Mouse (Mus musculus) forebrain, embryonic 13.5 days (tissue): ENCODE measurements around the gene Erich3. TPM values are rescaled to one million over a fixed set of nuclear protein-coding genes. Genes with fewer than 3 reads are reported as not detected.
"Not testable (repeated sequence)": the region's sequence is repeated elsewhere in the genome, so short reads cannot be mapped to it uniquely, and the experiment has no call there.

Experiments
- ATAC-seq: fragments of 200-750 bp; cut with Nextera tagmentation; 2 replicates; pipeline ENCODE4 v1.8.0; 2017
- H3K27ac ChIP-seq: fragments of 300-500 bp; sonication (generic); 2 replicates; pipeline ENCODE4 v1.5.1; 2015; ENCODE audit warnings: inconsistent platforms, mild to moderate bottlenecking, moderate library complexity
- H3K27me3 ChIP-seq: fragments of 300-500 bp; sonication (generic); 2 replicates; pipeline ENCODE4 v1.6.1; 2015; ENCODE audit warnings: mild to moderate bottlenecking, inconsistent platforms
- H3K36me3 ChIP-seq: fragments of 300-500 bp; sonication (generic); 2 replicates; pipeline ENCODE4 v1.6.1; 2015; ENCODE audit warnings: mild to moderate bottlenecking, inconsistent platforms; ENCODE audit not compliant: poor library complexity, severe bottlenecking
- H3K4me1 ChIP-seq: fragments of 300-500 bp; sonication (generic); 2 replicates; pipeline ENCODE4 v1.6.1; 2015; ENCODE audit warnings: inconsistent platforms
- H3K4me2 ChIP-seq: fragments of 300-500 bp; sonication (generic); 2 replicates; pipeline ENCODE4 v1.6.1; 2015; ENCODE audit warnings: inconsistent platforms, mild to moderate bottlenecking, moderate library complexity
- H3K4me3 ChIP-seq: fragments of 300-500 bp; sonication (generic); 2 replicates; pipeline ENCODE4 v1.5.1; 2015; ENCODE audit warnings: mild to moderate bottlenecking, inconsistent platforms
- H3K9ac ChIP-seq: fragments of 300-500 bp; sonication (generic); 2 replicates; pipeline ENCODE4 v1.6.1; 2015; ENCODE audit warnings: mild to moderate bottlenecking, inconsistent platforms
- H3K9me3 ChIP-seq: fragments of 300-500 bp; sonication (generic); replicated peaks from 2 replicates; pipeline ENCODE4 v1.6.1; 2016; ENCODE audit warnings: inconsistent platforms
- WGBS: fragments of 180-500 bp; shearing (Covaris S2); methylation state at CpG from one replicate; pipeline ENCODE4 v1.1.7; 2015; 5-methylcytosine and 5-hydroxymethylcytosine counted together
- polyA plus RNA-seq: library from polyadenylated mRNA; unstranded; fragments of >200 nt; fragmentation: Nextera tagmentation; extraction: Ambion mirVana; gene quantifications from 2 replicates; pipeline ENCODE4 v1.2.1, GENCODE M21; 2015

The Erich3 gene
- polyA plus RNA-seq = 0.70 and 0.79 TPM in 2 replicates

GRCm38 (mm10) chr3:154663545-154663944 lies at the start of gene Erich3:
Gene Erich3 (plus strand): TSS chr3:154663859.
- WGBS = 16% methylated on average over 5 of the region's 7 CpGs
- ATAC-seq = no peak

GRCm38 (mm10) chr3:154614771-154615170 lies 48.9 kb upstream of the Erich3 start:
- H3K9ac ChIP-seq = no peak overlapping the region
- WGBS = 84% methylated on average over 8 of the region's 8 CpGs
- no peak for ATAC-seq
- no peak overlapping the region for H3K4me2 ChIP-seq
- H3K27me3 ChIP-seq = no peaks in the 10 kb centered on the region
- H3K4me3 ChIP-seq = no peak overlapping the region
- H3K36me3 ChIP-seq = no peaks in the 10 kb centered on the region
- H3K9me3 ChIP-seq = no peaks in the 10 kb centered on the region
- H3K4me1 ChIP-seq = no peaks in the 10 kb centered on the region
- no peak overlapping the region for H3K27ac ChIP-seq

More at GRCm38 (mm10) chr3:154663545-154663944, at the start of gene Erich3:
- Histone ChIP-seq H3K36me3 (no peaks in the 10 kb centered on the region), H3K4me1 (peaks cover 17% of the 10 kb centered on the region), H3K4me3 (peak within 1 kb of the TSS; percentile 45), H3K27me3 (peaks cover 6% of the 10 kb centered on the region; the same call in 1 of the 2 replicates), H3K4me2 (peak within 1 kb of the TSS; percentile 83), H3K9ac (peak within 1 kb of the TSS; percentile 57), H3K27ac (peak within 1 kb of the TSS; percentile 64), H3K9me3 (no peaks in the 10 kb centered on the region)

- Histone ChIP-seq H3K4me1 (no peaks in the 10 kb centered on the region), H3K9me3 (no peaks in the 10 kb centered on the region), H3K4me3 (no peak overlapping the region), H3K27me3 (no peaks in the 10 kb centered on the region), H3K9ac (no peak overlapping the region), H3K36me3 (no peaks in the 10 kb centered on the region), H3K4me2 (no peak overlapping the region), H3K27ac (no peak overlapping the region)
- ATAC-seq = no peak
- WGBS = 71% methylated on average over 7 of the region's 7 CpGs
Observed at GRCm38 (mm10) chr3:154615304-154615703, 48.4 kb upstream of the Erich3 start.

- no peak overlapping the region for H3K9ac ChIP-seq
- no peak overlapping the region for H3K4me3 ChIP-seq
- H3K9me3 ChIP-seq = no peaks in the 10 kb centered on the region
- no peak overlapping the region for H3K27ac ChIP-seq
- no peaks in the 10 kb centered on the region for H3K27me3 ChIP-seq
- H3K4me1 ChIP-seq = no peaks in the 10 kb centered on the region
- 95% methylated on average over 4 of the region's 4 CpGs for WGBS
- H3K4me2 ChIP-seq = no peak overlapping the region
- H3K36me3 ChIP-seq = no peaks in the 10 kb centered on the region
- no peak for ATAC-seq
Observed at GRCm38 (mm10) chr3:154616106-154616505, 47.6 kb upstream of the Erich3 start.

GRCm38 (mm10) chr3:154628284-154628683 lies 35.4 kb upstream of the Erich3 start:
- Histone ChIP-seq H3K27me3 (no peaks in the 10 kb centered on the region), H3K4me2 (no peak overlapping the region), H3K9ac (no peak overlapping the region)

GRCm38 (mm10) chr3:154631281-154631680 lies 32.4 kb upstream of the Erich3 start:
- not testable (repeated sequence) for H3K27ac ChIP-seq, H3K4me1 ChIP-seq, H3K4me3 ChIP-seq, H3K9ac ChIP-seq, H3K4me2 ChIP-seq, H3K9me3 ChIP-seq, H3K36me3 ChIP-seq, H3K27me3 ChIP-seq, ATAC-seq
- WGBS = 93% methylated on average over 2 of the region's 2 CpGs

More at GRCm38 (mm10) chr3:154628284-154628683, 35.4 kb upstream of the Erich3 start:
- no peak overlapping the region for H3K4me3 ChIP-seq
- H3K9me3 ChIP-seq = no peaks in the 10 kb centered on the region
- H3K4me1 ChIP-seq = no peaks in the 10 kb centered on the region
- no peaks in the 10 kb centered on the region for H3K36me3 ChIP-seq
- ATAC-seq = peak; percentile 43
- no peak overlapping the region for H3K27ac ChIP-seq

GRCm38 (mm10) chr3:154633091-154633490 lies 30.6 kb upstream of the Erich3 start:
- Histone ChIP-seq H3K4me1 (no peaks in the 10 kb centered on the region), H3K9me3 (no peaks in the 10 kb centered on the region), H3K27me3 (no peaks in the 10 kb centered on the region), H3K9ac (no peak overlapping the region), H3K36me3 (no peaks in the 10 kb centered on the region), H3K27ac (no peak overlapping the region), H3K4me2 (no peak overlapping the region), H3K4me3 (no peak overlapping the region)
- no peak for ATAC-seq
- WGBS = 72% methylated on average over 5 of the region's 5 CpGs

- WGBS = 52% methylated on average over 29 of the region's 29 CpGs
- Histone ChIP-seq H3K27me3 (no peaks in the 10 kb centered on the region), H3K36me3 (no peaks in the 10 kb centered on the region), H3K4me2 (peak overlapping the region; percentile 50), H3K27ac (no peak overlapping the region), H3K9ac (no peak overlapping the region), H3K4me3 (peak overlapping the region; percentile 2; the same call in 1 of the 2 replicates), H3K4me1 (peaks cover 11% of the 10 kb centered on the region; the same call in 1 of the 2 replicates), H3K9me3 (no peaks in the 10 kb centered on the region)
- ATAC-seq = peak; percentile 77
Observed at GRCm38 (mm10) chr3:154646638-154647442, 16.8 kb upstream of the Erich3 start.

GRCm38 (mm10) chr3:154647443-154647780 lies 16.2 kb upstream of the Erich3 start:
- peak overlapping the region; percentile 50 for H3K4me2 ChIP-seq
- 0 out of 2 replicates have a peak overlapping the region, but pooled peaks have one; percentile 2 for H3K4me3 ChIP-seq
- no peaks in the 10 kb centered on the region for H3K9me3 ChIP-seq
- H3K27me3 ChIP-seq = no peaks in the 10 kb centered on the region
- H3K9ac ChIP-seq = no peak overlapping the region
- no peaks in the 10 kb centered on the region for H3K36me3 ChIP-seq
- H3K4me1 ChIP-seq = peaks cover 11% of the 10 kb centered on the region; the same call in 1 of the 2 replicates
- no peak overlapping the region for H3K27ac ChIP-seq
- peak; percentile 67 for ATAC-seq
- 67% methylated on average over 7 of the region's 7 CpGs for WGBS

- ATAC-seq = no peak
- H3K4me3 ChIP-seq = no peak overlapping the region
- H3K9me3 ChIP-seq = no peaks in the 10 kb centered on the region
- no peak overlapping the region for H3K9ac ChIP-seq
- no peaks in the 10 kb centered on the region for H3K27me3 ChIP-seq
- no peak overlapping the region for H3K27ac ChIP-seq
- no peak overlapping the region for H3K4me2 ChIP-seq
- no peaks in the 10 kb centered on the region for H3K36me3 ChIP-seq
- 62% methylated on average over 20 of the region's 20 CpGs for WGBS
- peaks cover 11% of the 10 kb centered on the region; the same call in 1 of the 2 replicates for H3K4me1 ChIP-seq
Observed at GRCm38 (mm10) chr3:154649411-154650285, 14.0 kb upstream of the Erich3 start.

- Histone ChIP-seq H3K4me3 (no peak overlapping the region), H3K9me3 (no peaks in the 10 kb centered on the region), H3K36me3 (no peaks in the 10 kb centered on the region), H3K27me3 (no peaks in the 10 kb centered on the region), H3K4me1 (peaks cover 11% of the 10 kb centered on the region; the same call in 1 of the 2 replicates), H3K27ac (no peak overlapping the region), H3K9ac (no peak overlapping the region), H3K4me2 (no peak overlapping the region)
- no peak for ATAC-seq
- 85% methylated on average over 10 of the region's 10 CpGs for WGBS
Observed at GRCm38 (mm10) chr3:154651192-154651821, 12.4 kb upstream of the Erich3 start.
